Mouse (Mus musculus): ENCODE measurements around the gene Gm14819.
"Not testable (repeated sequence)": the region's sequence is repeated elsewhere in the genome, so short reads cannot be mapped to it uniquely, and the experiment has no call there.

The Gm14819 gene

DNA sequence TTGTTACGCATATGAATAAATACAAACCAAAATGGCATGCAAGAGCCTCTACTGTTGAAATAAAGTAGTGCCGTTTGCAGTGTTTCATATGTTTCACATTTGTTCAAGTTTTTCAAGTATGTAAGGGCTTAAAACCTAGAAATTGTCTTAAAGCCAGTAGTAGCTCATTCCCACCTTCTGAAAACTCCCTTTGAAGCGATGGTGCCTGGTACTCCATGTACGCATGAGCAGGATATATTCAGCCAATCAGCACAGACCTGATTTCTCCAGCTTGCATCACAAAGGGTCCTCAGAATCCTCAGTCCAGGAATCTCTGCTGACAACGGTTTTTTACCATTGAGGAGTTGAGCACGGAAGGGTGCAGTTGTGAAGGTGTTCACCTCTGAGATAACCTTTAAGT, at the start of gene Gm14819:
Gene Gm14819, plus strand, starts transcription at position 301 of the 400 bp plus-strand sequence.
- DNase-seq, result not testable (repeated sequence)
